Mouse (Mus musculus) frontal cortex, adult 2 months (tissue): ENCODE measurements around the gene Gm20604. TPM values are rescaled to one million over a fixed set of nuclear protein-coding genes. Genes with fewer than 3 reads are reported as not detected.

ENCODE experiments used
- DNase-seq, 2 experiments: peaks; one replicate each; pipeline ENCODE4 v3.0.0; 2022; ENCODE audit warnings: low spot score in 1 of 2; ENCODE audit errors: extremely low spot score in 1 of 2
- polyA plus RNA-seq: library from polyadenylated mRNA; depleted of rRNA; stranded (reverse); fragments of >200 nt; gene quantifications from 2 replicates; pipeline ENCODE4 v1.2.3, GENCODE M21; 2012

Gene Gm20604
- polyA plus RNA-seq, 1 experiment, result 28.2 TPM

GRCm38 (mm10) chr12:102743589-102744574 lies 14.6 kb downstream of the Gm20604 start, which contains the start of the genes Moap1 and Tmem251:
TSS of gene Moap1 (minus strand) at chr12:102743661.
TSS of gene Tmem251 (plus strand) at chr12:102743762.
- peak; percentile 83 to 91 for DNase-seq

DNA sequence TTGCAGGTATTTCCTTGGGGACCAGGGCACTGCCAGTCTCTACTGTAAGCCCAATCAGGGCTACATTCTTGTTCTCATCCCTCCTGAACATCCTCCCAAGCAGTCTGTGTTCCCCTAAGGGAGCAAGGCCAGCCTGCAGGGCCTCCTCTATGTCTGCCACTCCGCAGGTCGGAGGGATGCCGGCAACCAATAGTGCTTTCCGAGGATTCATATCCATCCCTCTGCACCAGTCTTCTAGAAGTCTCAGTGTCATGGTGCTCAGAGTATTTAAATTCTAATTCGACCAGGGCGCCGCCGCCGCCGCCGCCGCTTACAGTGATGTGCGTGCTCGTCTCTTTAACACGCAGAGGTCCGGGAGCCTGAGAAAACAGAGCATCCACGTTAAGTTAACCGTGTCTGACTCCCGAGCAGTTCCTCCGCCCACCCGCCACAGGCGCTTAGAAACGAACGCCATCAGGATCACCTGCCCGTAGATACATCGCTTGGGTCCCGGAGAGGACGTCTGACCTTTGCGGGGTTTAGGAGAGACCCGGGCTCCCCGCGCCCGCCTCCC lies 15.4 kb downstream of the Gm20604 start:
- peak in 1 of 2 experiments; percentile 51 for DNase-seq

- no peak for DNase-seq
These were observed 16.4 kb downstream of the Gm20604 start for GRCm38 (mm10) chr12:102742056-102742455.

DNA sequence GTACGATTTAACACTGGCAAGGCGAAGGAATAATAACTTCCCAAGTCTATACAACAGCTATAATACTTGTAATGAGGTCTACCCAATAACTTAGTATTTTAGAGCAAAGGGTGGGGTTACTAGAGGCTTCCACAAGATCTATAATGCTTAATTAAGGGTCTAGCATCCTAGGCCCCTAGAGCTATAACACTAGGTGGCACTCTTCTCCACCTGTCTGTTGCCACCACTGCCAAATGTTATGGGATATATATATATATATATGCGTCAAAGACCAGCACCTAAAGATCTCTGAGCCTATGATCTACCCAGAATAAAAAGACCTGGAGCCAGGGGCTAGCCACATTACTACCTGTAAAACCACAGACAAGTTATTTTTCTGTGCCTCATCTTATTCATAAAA lies 18.2 kb downstream of the Gm20604 start:
- DNase-seq, result no peak

DNA sequence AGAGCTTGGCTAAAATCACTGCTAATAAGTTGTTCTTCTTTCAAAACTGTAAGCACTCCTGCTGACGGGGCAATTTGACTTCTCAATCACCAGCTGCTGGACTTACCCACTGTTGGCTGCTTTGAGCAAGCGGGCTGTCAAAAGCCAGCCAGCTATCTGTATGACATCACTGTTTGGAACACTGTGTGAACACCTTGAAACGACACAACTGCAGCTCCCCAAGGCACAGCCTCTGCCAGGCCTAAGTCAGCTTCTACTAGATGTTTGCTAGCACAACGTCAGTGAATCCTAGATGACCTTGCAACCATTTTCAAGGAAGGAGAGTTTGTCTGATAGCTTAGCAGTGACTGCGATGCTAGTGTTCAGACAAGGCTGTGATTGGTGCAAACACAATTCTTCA lies 19.4 kb downstream of the Gm20604 start:
- no peak for DNase-seq

DNA sequence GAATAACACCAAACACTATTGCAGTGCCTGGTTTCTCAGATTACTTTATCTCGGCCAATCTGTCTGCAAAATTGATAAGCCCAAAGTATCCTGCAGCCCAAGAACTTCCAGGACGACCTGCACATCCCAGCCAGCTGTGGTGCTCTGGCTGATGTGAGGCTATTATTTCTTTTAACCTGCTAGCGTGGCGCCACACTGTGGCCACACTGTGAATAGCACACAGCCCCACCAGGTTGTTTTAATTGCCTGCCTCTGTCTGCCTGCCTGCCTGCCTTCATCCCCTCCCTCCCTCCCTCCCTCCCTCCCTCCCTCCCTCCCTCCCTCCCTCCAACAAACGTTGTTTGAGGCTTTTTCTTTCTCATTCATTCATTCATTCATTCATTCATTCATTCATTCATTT lies 25.1 kb downstream of the Gm20604 start:
- peak in 1 of 2 experiments; percentile 66 for DNase-seq

DNA sequence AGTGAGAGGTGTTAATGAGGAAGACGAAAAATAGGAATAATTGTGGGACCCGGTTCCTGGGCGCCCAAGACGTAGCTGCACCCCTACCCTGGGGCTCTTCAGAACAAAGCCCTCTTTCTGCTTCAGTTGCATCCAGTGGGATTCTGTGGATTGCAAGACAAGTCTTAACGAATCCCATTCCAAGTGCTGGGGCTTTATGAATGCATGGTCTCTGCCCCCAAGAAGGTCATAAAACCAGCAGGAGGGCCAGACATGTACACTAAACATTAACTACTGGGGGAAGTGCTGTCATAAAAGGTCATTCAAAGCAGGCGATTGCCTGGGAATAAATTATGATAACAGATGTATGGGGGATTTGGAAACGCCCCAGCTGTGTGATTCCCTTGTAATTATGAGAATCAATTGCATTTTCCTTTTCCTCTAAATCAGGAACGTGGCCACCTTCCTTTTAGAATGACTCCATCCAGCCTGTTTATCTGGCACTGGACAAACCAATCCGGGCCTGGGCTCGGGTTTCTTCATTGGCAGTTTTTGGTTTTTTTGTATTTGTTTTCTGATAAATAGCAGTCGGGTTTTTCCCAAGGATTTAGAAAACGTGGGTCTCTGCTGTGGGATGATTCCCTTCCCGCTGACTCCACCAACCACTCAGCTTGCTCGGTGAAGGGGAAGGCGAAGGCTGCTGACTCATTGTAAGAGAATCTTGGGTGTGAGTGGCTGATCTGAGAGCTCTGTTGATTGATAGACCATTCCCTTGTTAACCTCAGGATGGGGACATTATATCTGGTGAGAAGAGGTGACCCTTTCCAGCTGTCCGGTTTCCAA lies 27.5 kb downstream of the Gm20604 start:
- DNase-seq, result peak in 1 of 2 experiments; percentile 52

GRCm38 (mm10) chr12:102729855-102730797 lies 28.3 kb downstream of the Gm20604 start:
- DNase-seq, result peak; percentile 73 to 75

GRCm38 (mm10) chr12:102725761-102726175 lies 32.7 kb downstream of the Gm20604 start:
- no peak for DNase-seq

DNA sequence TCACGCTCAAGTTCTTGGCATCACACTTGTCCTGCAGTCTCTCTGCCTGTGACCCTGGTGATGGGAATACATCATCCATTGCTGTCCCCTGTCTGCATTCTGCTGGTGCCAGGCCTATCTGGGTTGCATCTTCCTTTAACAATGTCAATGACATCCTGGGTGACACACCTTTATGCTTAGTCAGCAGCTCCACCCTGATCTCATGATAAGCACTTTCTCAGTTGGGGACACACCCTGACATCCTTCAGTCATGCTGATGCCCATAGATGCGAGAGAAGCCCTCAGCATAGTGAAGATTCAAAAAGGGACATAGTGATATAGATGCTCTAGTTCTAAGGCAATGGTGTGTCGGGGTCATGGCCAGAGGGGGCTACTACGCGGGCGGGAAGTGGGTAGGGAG lies 33.3 kb downstream of the Gm20604 start:
- DNase-seq, result no peak

DNA sequence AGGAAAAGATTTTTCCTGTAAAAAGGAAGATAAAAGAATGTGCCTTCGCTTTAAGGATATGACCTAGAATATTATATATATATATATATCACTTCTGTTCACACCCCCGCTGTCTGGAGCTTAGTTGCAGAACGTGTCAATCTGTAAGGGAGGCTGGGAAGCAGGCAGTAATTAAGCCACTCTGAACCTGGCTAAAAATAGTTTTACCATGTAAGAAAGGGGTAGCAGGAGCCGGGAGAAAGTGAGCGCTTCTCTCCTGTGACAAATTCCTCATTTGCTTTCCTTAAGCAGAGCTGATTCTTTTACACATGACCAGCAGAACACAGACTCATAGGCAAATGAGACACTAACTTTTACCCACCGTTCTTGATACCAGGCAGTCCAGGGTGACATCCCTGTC lies 34.6 kb downstream of the Gm20604 start:
- DNase-seq, result peak in 1 of 2 experiments; percentile 76

GRCm38 (mm10) chr12:102722966-102723365 lies 35.5 kb downstream of the Gm20604 start:
- DNase-seq, result no peak

DNA sequence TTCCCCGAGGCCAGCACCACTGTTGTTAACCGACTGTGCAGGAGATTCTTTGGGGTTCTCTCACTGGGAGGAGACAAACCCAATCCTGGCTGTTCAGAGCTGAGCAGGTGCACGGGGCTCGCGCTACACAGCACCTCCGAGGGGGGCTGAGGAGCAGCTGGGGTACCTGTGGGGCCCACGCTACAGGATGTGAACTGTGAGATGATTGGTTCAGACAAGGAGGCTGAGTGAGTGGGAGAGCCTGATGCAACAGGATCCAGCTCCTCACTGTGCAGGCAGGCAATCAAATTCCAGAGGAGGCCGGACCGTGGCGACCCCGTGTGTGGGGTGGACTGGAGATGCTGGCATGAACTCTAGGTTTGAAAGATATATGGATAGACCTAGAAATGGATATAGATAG lies 36.0 kb downstream of the Gm20604 start:
- DNase-seq, result no peak

- peak in 1 of 2 experiments; percentile 70 for DNase-seq
These were observed 38.7 kb downstream of the Gm20604 start for GRCm38 (mm10) chr12:102719552-102720315.

DNA sequence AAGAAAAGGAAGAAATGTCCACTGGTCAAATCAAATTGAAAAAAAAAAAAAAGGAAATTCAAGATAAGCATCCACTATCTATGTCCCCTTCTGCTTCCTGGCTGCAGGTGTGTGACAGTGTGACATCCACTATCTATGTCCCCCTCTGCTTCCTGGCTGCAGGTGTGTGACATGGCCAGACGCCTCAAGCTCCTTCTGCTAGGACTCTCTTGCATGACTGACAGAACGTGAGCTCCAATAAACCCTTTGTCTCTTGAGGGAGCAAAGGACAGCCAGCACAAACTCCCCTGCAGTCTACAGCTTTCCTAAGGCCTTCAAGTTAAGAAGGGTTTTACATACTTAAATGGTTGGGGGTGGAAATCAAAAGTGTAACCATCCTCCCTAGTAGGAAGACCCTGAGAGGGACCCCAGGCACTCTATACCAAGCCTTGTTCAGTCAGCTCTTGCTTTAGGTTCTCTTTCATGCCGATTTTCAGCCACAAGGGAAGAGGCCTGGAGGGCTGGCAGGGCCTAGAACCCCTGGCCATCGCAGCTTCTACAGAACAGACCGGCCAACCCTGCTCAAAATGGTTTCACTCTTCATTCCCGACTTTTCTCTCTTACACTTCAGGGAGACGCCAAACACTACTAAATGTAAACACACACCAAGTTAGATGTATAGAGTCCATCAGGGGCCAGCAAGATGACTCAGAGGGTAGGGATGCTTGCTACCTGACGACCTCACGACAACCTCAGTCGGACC lies 43.6 kb downstream of the Gm20604 start:
- no peak for DNase-seq

GRCm38 (mm10) chr12:102714116-102714515 lies 44.4 kb downstream of the Gm20604 start:
- DNase-seq, result no peak

GRCm38 (mm10) chr12:102713153-102713865 lies 45.2 kb downstream of the Gm20604 start:
- DNase-seq, result no peak
